Mouse (Mus musculus) forebrain, embryonic 11.5 days (tissue): ENCODE measurements around the gene Zscan18. TPM values are rescaled to one million over a fixed set of nuclear protein-coding genes. Genes with fewer than 3 reads are reported as not detected.

ENCODE experiments used
- ATAC-seq: fragments of 200-750 bp; cut with Nextera tagmentation; replicated peaks from 2 replicates; pipeline ENCODE4 v1.8.0; 2017; ENCODE audit warnings: moderate TSS enrichment; ENCODE audit not compliant: low FRiP score
- DNase-seq: peaks from one replicate; pipeline ENCODE4 v3.0.0-alpha.2; 2017; ENCODE audit warnings: low spot score
- H3K27ac ChIP-seq: fragments of 300-500 bp; sonication (generic); 2 replicates; pipeline ENCODE4 v1.5.1; 2014; ENCODE audit warnings: low read depth, low read length
- H3K27me3 ChIP-seq: fragments of 300-500 bp; sonication (generic); 2 replicates; pipeline ENCODE4 v1.6.1; 2014; ENCODE audit warnings: mild to moderate bottlenecking, low read length, mixed read lengths; ENCODE audit not compliant: control insufficient read depth, insufficient read depth
- H3K36me3 ChIP-seq: fragments of 300-500 bp; sonication (generic); 2 replicates; pipeline ENCODE4 v1.6.1; 2014; ENCODE audit warnings: mild to moderate bottlenecking, low read length, moderate library complexity, mixed read lengths; ENCODE audit not compliant: control insufficient read depth, insufficient read depth
- H3K4me1 ChIP-seq: fragments of 300-500 bp; sonication (generic); replicated peaks from 2 replicates; pipeline ENCODE4 v1.6.1; 2014; ENCODE audit warnings: low read length, mixed read lengths; ENCODE audit not compliant: control insufficient read depth, insufficient read depth
- H3K4me2 ChIP-seq: fragments of 300-500 bp; sonication (generic); 2 replicates; pipeline ENCODE4 v1.6.1; 2014; ENCODE audit warnings: low read depth, mild to moderate bottlenecking, low read length, moderate library complexity, mixed read lengths; ENCODE audit not compliant: severe bottlenecking
- H3K4me3 ChIP-seq: fragments of 300-500 bp; sonication (generic); 2 replicates; pipeline ENCODE4 v1.5.1; 2014; ENCODE audit warnings: low read depth, low read length
- H3K9ac ChIP-seq: fragments of 300-500 bp; sonication (generic); 2 replicates; pipeline ENCODE4 v1.6.1; 2014; ENCODE audit warnings: low read length
- H3K9me3 ChIP-seq: fragments of 300-500 bp; sonication (generic); 2 replicates; pipeline ENCODE4 v1.6.1; 2016; ENCODE audit warnings: low read length, mixed read lengths; ENCODE audit not compliant: control insufficient read depth
- WGBS: fragments of 180-500 bp; shearing (Covaris S2); extraction: QIAGEN DNeasy Blood & Tissue Kit; methylation state at CpG from one replicate; pipeline ENCODE4 v1.1.7; 2014; 5-methylcytosine and 5-hydroxymethylcytosine counted together
- polyA plus RNA-seq: library from polyadenylated mRNA; unstranded; fragments of >200 nt; fragmentation: Nextera tagmentation; extraction: Ambion mirVana; gene quantifications from 2 replicates; pipeline ENCODE4 v1.2.1, GENCODE M21; 2014

Zscan18 gene
- polyA plus RNA-seq, 1 experiment from 2014 or later = 12.3 TPM

GRCm38 (mm10) chr7:12774111-12774510 is 29.3 kb downstream of the Zscan18 start:
- H3K36me3 ChIP-seq = peaks cover 8% of the 10 kb centered on the region; the same call in 1 of the 2 replicates
- H3K9me3 ChIP-seq = no peaks in the 10 kb centered on the region
- DNase-seq (no peak), ATAC-seq (no peak)
- H3K4me2 ChIP-seq = no peak overlapping the region
- no peaks in the 10 kb centered on the region for H3K4me1 ChIP-seq
- WGBS = 93% methylated on average over 9 of the region's 9 CpGs
- H3K27ac ChIP-seq = no peak overlapping the region
- H3K9ac ChIP-seq = no peak overlapping the region
- no peak overlapping the region for H3K4me3 ChIP-seq
- H3K27me3 ChIP-seq = no peaks in the 10 kb centered on the region

- no peak overlapping the region for H3K27ac ChIP-seq
- H3K27me3 ChIP-seq = no peaks in the 10 kb centered on the region
- H3K4me3 ChIP-seq = no peak overlapping the region
- no peaks in the 10 kb centered on the region for H3K36me3 ChIP-seq
- ATAC-seq (peak; percentile 58), DNase-seq (no peak)
- WGBS = 67% methylated on average over 24 of the region's 24 CpGs
- no peak overlapping the region for H3K9ac ChIP-seq
- H3K9me3 ChIP-seq = no peaks in the 10 kb centered on the region; the same call in 1 of the 2 replicates
- no peaks in the 10 kb centered on the region for H3K4me1 ChIP-seq
- no peak overlapping the region for H3K4me2 ChIP-seq
Observed at GRCm38 (mm10) chr7:12749431-12750198, 53.8 kb downstream of the Zscan18 start.

GRCm38 (mm10) chr7:12734904-12735303 is 68.5 kb downstream of the Zscan18 start, which contains the start of gene Vmn2r56:
Gene Vmn2r56 (minus strand): TSS chr7:12735004.
- no peak within 1 kb of the TSS for H3K4me2 ChIP-seq
- no peaks in the 10 kb centered on the region; the same call in 1 of the 2 replicates for H3K9me3 ChIP-seq
- no peaks in the 10 kb centered on the region for H3K4me1 ChIP-seq
- no peaks in the 10 kb centered on the region for H3K36me3 ChIP-seq
- 50% methylated on average over 1 of the region's 1 CpGs for WGBS
- no peaks in the 10 kb centered on the region for H3K27me3 ChIP-seq
- H3K4me3 ChIP-seq = no peak within 1 kb of the TSS
- no peak for DNase-seq
- no peak within 1 kb of the TSS for H3K9ac ChIP-seq
- no peak within 1 kb of the TSS for H3K27ac ChIP-seq
- no peak for ATAC-seq

Other genes starting within 250 kb of the Zscan18 start
- gene Vmn2r53, start 194.8 kb downstream of the Zscan18 start, polyA plus RNA-seq = not detected in 2 replicates
- not detected in 2 replicates for gene Vmn2r54, start 163.3 kb downstream of the Zscan18 start, polyA plus RNA-seq
- gene Vmn2r55, start 118.6 kb downstream of the Zscan18 start, polyA plus RNA-seq = not detected in 2 replicates
- gene Vmn2r56, start 68.6 kb downstream of the Zscan18 start, polyA plus RNA-seq = not detected in 2 replicates
- 27.5 and 28.9 TPM in 2 replicates for gene Zfp329, start 15.2 kb upstream of the Zscan18 start, polyA plus RNA-seq
- gene Zfp110, start 31.1 kb upstream of the Zscan18 start, polyA plus RNA-seq = 32.3 and 32.9 TPM in 2 replicates
- 5.3 and 6.2 TPM in 2 replicates for gene Zfp128, start 77.5 kb upstream of the Zscan18 start, polyA plus RNA-seq
- 20.2 and 23.4 TPM in 2 replicates for gene Zscan22, start 94.2 kb upstream of the Zscan18 start, polyA plus RNA-seq
- 800 and 844 TPM in 2 replicates for gene Rps5, start 118.7 kb upstream of the Zscan18 start, polyA plus RNA-seq
- gene Rnf225, start 123.8 kb upstream of the Zscan18 start, polyA plus RNA-seq = 1.3 and 1.6 TPM in 2 replicates
- gene Zfp324, start 162.2 kb upstream of the Zscan18 start, polyA plus RNA-seq = 10.8 and 11.2 TPM in 2 replicates
- gene Zfp446, start 174.2 kb upstream of the Zscan18 start, polyA plus RNA-seq = 12.8 and 14.6 TPM in 2 replicates
- gene Slc27a5, start 194.6 kb upstream of the Zscan18 start, polyA plus RNA-seq = 0.13 TPM in 1 of 2 replicates, not detected in the other
- 507 and 586 TPM in 2 replicates for gene Trim28, start 195.5 kb upstream of the Zscan18 start, polyA plus RNA-seq
- gene Zbtb45, start 206.4 kb upstream of the Zscan18 start, polyA plus RNA-seq = 31.9 and 37.3 TPM in 2 replicates
- gene Chmp2a, start 231.2 kb upstream of the Zscan18 start, polyA plus RNA-seq = 114 and 127 TPM in 2 replicates
- 165 and 183 TPM in 2 replicates for gene Ube2m, start 234.6 kb upstream of the Zscan18 start, polyA plus RNA-seq